Mouse (Mus musculus): ENCODE data around the gene Parg.
A peak's percentile ranks its signal among the peaks of the same experiment; 100 is the strongest.
"Not testable (repeated sequence)": the region's sequence is repeated elsewhere in the genome, so short reads cannot be mapped to it uniquely, and the experiment has no call there.

Gene Parg

DNA sequence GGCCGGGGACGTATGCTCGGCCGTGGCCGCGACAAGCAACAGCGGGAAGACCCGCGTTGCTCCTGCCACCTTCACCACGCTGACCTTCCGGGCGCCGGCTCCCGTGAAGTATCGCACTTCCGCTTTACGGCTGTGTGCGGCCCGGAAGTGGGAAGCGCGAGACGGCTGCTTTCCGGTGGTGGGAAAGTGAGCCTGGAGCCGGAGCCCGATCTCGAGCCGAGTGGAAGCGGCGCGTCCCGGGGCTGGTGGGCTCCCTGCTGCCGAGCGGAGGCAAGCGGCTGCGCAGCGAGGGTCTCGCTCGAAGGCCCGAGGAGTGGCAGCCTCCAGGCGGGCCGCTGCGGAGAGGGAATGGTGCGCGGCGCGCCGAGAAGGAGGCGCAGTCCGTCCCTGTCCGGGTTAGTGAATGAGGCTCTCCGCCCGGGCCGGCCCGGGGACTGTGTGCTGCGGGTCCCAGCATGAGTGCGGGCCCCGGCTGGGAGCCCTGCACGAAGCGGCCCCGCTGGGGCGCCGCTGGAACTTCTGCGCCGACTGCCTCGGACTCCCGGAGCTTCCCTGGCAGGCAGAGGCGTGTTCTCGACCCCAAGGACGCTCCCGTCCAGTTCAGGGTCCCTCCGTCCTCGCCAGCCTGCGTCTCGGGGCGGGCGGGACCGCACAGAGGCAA is at the start of gene Parg, which contains the start of gene Timm23:
Gene Parg (plus strand): TSS at position 159 of the 661 bp plus-strand sequence.
Gene Timm23 (minus strand): TSS at position 108 of the 661 bp plus-strand sequence.
- DNase-seq (ENCODE audit: low spot score) = peak; percentile 88

DNA sequence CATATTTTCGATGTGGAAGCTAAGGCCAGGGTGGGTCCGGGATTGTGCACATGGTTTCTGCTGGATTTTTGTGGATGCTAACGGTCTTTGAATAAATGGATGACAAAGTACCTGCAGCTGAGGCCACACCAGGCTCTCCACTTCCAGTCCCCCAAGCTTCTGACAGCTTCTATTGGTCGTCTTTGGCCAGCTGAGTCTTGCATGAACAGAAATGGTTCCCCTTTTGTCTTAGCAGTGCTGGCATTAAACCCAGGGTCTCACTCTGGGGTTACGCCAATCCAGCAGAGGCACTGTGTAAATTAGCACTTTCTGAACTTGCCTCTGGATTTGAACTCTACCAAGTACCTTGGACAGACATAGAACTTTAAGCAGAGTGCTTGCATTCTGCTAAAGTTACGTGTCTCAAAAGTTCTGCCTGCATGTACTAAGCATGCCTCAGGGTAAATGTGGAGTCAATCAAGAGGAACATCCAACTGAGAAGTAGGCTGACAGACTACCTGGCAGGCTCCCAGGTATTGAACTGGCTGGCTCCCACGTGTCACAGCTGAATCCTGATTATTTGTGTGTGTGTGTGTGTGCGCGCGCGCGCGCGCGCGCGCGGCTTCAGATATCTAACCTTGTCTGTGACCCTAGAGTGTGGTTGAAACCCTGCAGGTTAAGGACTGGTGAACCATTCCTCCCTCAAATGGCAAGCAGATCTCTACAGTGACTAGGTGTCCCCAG is 49.3 kb upstream of the Parg start:
- no peak for DNase-seq (ENCODE audit: low spot score)

DNA sequence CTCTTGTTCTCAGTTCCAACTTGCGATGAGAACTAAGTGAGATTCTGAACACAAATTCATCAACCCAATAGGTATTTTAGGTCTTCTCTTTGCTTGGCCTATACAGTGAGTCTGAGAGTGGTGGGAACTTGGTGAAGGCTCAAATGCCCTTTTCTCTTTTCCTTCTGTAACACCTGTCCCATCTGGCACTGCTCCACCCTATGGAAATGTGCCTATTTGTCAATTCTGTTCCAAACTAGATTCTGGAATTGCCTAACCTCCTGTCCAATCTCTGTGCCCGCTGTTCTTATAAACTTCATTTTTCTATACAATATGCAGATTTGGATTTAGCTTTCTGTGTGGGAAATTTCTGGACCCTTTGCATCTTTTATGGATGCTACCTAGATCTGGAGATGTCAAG is 48.6 kb upstream of the Parg start:
- no peak for DNase-seq (ENCODE audit: low spot score)

DNA sequence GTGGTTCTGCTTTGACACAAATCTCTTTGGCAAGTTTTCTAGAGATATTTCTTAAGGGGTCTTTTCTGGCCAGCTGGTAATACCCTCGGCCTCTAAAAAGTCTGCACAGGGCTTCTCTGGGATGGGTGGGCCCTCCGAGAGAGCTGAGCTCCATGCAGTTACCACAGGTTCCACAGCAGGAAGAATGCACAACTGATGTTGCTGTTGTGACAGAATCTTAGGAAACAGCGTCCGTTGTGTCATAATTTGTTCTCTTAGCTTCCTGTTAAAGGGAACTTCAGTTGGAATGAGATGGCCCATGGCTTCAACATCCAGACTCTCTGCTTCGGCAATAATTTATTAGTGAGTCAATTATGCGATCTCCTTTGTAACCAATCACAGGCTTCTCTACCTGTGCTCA is 47.0 kb upstream of the Parg start:
- no peak for DNase-seq (ENCODE audit: low spot score)

DNA sequence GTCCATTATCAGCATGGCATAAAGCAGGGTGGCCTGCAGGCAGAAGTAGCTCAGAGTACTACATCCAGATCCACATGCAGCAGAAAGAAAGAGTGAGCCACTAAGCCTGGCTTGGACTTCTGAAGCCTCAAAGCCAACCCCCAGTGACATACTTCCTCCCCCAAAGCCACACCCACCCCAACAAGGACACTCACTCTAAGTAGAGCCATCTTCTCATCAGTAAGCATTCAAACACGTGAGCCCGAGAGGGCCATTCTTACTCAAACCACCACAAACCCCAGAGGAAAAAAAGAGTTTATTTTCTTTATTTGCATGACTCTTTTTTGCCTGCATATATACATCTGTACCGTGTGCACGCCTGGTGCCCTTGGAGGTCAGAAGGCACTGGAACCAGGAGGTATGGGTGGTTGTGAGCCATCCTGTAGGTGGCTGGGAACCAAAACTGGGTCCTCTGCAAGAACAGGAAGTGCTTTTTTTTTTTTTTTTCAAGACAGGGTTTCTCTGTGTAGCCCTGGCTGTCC is 42.5 kb upstream of the Parg start:
- DNase-seq (ENCODE audit: low spot score) = no peak

DNA sequence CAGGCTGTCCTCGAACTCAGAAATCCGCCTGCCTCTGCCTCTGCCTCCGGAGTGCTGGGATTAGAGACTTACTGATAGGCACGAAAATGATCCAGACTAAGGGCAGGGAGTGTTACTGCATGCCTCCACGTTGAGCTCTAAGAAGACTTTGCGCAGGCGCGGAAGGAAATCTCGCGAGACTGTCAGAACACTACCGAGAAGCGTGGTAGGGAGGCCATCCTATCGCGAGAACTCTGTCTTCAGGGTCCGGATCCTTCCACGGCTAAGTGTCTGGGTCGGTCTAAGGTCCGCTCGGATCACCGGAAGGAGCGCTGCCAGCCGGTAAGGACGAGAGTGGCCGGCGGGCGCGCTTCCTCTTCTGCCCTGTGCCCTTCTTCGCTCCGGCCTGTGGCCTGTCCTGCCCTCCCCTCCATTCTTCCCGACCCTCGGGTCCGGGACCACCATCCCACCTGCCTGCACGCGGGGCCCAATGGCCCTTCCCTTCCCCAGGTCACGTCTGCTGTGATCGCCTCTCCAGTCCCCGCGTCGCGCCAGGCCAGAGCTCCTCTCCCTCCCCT is 42.0 kb upstream of the Parg start, which contains the start of gene Ncoa4:
Gene Ncoa4 (plus strand): TSS at position 176 of the 557 bp plus-strand sequence.
- peak; percentile 99 for DNase-seq (ENCODE audit: low spot score)

DNA sequence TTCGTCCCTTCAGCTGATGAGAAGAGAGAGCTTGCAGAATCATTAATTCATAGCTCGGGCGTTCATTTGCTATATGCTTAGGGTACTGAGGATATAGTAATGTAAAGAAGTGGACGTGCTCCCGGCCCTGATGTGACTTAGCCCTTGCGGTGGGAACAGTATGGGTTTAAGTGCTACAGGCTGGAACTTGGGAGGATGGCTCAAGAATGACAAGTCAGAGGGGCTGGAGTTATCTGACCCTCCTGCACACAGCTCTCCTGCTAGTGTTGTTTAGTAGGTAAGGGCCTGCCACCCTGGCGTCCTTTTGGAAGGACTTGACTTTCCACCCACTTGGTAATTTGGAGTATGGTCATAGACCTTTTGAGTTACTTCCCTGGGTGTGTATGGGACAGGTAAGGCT is 41.2 kb upstream of the Parg start:
- DNase-seq (ENCODE audit: low spot score) = no peak

DNA sequence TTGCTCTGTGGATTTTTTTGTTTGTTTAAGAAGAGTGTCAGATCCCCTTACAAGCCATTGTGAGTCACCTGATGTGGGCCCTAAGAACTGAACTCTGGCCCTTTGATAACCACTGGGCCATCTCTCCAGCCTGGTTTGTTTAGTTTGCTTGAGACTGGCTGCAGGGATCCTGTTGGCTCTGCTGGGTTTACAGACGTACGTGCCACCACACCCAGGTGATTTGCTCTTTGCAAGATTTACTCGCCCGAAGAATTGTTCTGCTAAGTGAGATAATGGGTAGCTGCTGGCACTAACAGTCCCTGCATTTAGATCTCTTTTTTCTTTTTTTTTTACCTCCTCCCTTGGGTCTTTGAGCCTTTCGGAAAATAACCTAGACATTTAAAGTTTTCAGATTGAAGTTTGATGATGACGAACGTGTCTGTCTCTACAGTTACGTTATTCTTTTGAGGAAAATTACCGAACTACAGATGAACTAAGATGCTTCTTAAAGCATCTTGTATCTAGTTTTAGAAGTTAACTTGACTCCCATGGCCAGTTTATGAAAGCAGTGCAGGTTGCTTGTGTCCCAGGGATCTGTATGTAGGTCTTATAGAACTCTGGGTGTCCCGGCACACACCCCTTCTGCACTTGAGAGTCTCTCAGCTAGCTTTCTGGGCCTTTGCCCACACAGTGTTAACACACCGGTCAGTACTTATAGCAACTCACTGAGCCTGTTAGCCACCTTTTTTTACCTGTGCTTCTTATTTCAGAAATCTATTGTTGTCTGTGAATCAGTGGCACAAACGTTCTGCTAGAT is 40.5 kb upstream of the Parg start:
- no peak for DNase-seq (ENCODE audit: low spot score)

DNA sequence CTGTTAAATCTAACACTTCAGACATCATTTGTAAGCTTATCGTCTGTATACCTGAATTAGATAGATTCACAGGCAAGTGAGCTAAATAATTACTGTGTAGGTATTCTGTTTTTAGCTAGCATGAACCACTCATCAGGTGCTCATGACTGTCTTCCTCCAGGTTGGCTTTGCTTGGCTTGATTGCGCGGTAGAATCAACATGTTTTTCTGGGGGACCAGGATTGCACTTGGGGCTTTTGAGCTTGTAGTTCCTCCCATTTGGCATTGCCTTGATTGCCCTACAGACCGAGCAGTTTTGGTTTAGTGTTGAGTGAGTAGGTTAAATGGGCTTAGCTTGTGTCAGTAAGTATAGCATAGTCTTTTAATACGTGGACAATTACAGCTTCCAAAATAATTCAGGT is 39.5 kb upstream of the Parg start:
- DNase-seq (ENCODE audit: low spot score) = no peak

DNA sequence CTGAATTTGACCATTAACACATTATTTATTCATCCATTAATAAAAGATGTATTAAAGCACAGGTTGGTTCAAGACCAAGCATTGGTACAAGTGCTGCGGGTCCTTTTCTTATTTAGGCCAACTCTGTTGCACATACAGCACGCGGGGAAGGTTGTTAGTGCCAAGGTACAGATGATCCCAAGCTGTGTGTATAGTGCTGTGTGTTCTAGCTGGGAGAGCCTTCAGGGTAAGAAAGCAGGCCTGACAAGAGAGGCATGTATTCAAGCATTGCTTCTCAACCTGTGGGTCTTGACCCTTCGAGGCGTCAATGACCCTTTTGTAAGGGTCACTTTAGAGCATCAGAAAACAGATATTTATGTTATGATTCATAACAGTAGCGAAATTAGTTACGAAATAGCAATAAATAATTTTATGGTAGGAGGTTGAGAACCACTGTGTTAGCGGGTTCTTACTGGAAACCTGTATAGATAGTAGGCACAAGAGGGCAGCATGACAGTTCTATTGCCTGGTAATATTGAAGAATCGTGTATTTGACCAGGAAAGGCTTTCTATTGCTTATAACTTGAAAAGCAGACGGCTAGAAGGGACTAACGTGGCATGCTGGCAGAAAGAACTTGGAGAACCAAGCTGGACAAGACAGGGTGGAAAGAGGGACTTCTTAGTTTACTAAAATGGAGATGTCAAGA is 38.4 kb upstream of the Parg start:
- DNase-seq (ENCODE audit: low spot score) = no peak

DNA sequence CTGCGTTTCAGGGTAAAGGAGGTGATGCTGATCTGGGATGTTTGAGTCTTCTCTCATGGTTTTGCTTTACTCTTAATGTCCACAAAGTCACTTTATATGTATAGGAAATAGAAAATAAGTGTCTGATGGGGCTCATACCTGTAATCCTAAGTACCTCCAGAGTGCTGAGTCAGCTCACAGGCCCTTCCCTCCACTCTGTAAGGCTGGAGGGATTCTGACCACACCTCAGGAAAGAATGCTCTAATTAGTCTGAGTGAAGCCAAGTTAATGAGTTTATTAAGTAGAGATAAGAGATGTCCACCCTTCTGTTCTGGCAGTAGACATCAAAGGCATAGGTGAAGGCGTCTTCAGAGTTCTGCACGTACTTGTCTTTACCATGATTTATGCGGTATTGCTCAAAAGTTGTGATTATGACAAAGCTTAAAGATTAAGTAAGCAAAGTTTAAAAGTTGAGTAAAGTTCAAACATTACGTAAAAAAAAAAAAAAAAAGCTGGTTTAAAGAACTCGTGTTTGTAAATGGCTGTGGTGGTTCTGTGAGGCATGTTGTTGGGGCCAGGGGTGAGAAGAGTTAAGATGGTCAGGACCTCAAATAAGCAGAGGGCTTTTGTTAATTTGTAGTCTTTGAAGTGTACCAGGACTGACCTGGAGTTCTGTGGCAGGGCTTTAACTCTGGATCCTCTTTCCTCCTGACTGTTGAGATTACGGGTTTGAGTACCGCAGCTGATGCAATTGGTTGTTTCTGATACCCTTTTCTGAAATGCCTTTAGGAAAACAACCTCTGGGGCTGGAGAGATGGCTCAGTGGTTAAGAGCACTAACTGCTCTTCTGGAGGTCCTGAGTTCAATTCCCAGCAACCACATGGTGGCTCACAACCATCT is 37.3 kb upstream of the Parg start:
- DNase-seq (ENCODE audit: low spot score) = peak; percentile 14

DNA sequence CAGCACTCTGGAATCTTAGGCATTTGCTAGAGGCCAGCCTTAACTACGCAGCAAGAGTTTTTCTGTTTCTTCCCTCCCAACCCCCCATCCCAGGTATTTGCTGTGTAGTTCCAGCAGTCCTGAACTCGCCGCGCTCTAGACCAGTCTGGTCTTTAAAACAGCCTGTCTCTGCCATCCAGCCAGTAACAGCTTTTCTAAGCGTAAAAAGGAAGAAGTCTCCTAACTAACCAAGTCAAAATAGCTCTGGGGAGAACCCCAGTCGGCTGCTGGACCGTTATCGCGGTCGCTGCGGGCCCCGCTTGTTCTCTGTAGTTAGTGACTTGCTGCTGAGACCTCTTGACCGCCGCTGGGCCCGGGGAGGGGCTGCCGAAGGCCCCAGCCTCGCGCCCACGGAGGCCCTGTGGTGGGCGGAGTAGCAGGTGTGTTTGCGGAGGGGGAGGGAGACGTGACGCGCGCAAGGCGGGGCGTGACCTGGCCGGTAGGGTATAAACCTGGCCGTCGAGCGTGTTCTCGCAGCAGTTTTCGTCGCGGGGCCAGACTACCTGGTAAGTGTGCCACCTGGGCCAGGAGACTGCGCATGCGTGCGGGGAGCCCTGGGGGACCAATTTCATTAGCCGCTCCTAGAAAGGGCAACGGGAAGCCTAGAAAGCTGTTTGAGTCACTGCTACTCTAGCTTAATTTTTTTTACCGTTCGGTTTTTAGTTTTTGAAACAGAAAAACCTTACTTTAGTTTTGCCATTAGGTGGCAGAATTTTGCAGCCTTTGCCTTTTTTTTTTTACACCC is 36.3 kb upstream of the Parg start:
- DNase-seq (ENCODE audit: low spot score) = peak; percentile 87

DNA sequence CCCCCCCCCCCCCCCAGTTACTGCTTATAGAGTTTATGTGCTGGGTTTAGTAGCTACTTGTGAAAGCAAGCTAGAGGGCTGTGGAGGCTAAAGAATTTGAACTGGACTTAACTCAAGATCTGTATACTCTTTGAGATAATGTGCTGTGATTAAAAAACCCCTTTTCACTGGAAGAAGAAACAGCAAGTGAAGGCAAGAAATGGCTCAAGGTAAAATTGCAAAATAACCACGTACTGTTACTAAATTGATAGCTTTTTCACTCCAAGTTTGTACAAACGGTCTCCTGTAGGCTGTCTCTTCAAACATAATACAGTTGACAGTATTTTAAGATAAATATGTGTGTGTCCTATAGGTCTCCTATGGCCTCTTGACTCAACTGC is 35.7 kb upstream of the Parg start:
- DNase-seq (ENCODE audit: low spot score) = no peak

DNA sequence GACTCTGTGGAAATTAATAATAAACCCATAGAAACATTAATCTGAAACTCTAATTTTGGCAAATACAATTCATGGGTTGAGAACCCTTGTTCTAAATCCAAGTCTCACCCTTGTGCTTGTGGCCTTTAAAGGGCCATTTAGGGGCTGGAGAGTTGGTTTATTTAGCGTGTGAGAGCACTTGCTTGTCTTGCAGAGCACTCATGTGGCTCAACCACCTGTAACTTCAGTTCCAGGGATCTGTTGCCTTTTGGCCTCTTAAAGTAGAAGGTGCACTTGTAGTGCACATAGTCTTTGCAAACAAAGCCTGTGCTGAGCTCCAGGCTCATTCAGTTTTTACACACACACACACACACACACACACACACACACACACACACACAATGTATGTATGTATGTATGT is 34.9 kb upstream of the Parg start:
- DNase-seq (ENCODE audit: low spot score) = no peak

DNA sequence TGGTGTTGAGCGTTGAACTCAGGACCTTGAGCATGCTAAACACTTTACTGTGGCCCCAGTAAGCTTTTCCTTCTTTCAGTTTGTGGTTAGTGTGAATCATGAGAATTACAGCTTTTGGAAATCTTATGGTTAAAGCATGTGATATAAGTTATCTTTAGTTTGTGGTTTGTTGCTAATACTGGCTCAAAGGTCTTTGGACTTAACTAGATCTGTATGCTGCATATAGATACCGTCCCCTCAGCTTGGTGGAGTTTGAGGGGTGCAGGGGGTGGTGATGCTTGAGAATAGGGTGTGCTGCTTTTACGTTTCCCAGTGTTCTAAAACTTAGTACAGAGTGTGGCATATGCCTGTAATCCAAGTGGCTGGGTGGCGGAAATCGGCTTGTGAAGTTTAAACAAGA is 34.4 kb upstream of the Parg start:
- DNase-seq (ENCODE audit: low spot score) = no peak

DNA sequence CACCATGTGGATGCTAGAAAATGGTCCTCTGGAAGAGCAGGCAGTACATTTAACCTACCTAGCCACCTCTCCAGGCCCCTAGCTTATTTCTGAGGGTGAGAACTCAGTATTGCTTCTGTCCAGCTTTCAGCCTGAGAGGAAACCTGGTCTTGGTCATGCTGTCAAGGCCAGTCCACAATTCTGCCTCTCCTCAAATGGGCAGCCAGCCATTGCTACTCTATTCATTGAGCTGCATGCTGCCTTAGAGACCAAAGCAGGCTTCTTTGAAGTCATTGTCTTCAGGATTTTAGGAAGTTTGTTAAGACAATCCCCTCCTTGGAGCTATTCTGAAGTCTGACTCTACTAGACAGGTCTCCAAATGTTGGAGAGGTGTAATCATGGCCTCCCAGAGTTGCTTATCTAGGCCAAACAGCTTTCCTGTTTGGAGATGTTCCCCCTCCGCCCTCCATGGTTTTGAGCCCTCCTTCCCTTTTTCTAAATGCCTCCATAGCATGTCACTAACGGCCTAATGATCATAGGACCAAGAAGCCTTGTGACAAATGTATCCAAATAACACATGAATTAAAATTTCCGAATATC is 33.0 kb upstream of the Parg start:
- DNase-seq (ENCODE audit: low spot score) = no peak

DNA sequence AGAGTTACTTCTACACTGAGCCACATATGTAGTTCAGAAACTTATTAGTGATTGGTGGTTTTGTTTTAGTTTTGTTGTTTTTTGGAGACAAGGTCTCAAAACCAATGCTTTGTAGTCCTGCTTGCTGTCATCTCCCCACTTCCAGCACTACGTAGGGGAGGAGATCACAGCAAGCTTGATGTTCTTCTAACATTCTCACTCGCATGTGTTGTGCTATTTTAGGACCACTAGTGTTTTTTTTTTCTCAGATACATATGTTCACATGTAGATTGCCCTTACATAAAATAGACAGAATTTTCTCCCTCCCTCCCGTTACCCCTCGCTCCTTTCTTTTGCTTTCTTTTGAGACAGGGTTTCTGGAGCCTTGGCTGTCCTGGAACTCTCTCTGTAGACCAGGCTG is 31.6 kb upstream of the Parg start:
- DNase-seq (ENCODE audit: low spot score) = no peak

DNA sequence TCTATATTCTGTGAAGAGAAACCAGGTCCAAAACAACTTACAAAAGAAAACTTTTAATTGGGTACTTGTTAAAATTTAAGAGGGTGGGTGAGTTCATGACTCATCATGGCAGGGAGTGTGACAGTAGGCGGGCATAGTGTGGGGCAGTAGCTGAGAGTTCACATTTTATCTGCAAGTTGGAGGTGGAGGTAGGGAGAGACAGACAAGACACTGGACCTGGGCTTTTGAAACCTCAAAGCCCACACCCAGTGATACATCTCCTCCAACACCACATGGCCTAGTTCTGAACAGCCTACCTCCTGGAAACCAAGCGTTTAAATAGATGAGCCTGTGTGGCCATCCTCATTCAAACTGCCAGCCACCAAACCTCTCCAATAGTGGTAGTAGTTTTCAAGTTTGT is 26.4 kb upstream of the Parg start:
- DNase-seq (ENCODE audit: low spot score) = no peak

DNA sequence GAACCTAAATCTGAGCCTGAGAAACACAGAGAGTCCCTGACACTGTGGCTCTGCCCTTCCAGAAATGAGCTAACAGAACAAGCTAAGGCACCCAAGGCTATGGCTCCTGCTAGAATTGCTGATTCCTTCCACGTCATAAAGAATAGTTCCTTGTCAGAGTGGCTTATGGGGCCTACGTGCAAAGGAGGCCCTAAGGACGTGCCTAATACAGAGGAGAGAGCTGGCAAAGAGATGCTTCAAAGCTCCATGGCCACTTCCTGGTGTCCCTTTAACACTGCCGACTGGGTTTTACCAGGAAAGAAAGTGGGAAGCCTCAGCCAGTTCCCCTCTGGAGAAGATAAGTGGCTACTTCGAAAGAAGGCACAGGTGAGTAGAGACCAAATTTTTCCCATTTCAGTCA is 25.2 kb upstream of the Parg start:
- DNase-seq (ENCODE audit: low spot score) = not testable (repeated sequence)

Data from urinary bladder, postnatal 14 days (tissue).